Mouse (Mus musculus): ENCODE data around the gene Zfp213. TPM values are rescaled to one million over a fixed set of nuclear protein-coding genes. Genes with fewer than 3 reads are reported as not detected.
"Not testable (repeated sequence)": the region's sequence is repeated elsewhere in the genome, so short reads cannot be mapped to it uniquely, and the experiment has no call there.

Gene Zfp213
- polyA plus RNA-seq, 1 experiment from 2014 or later = 18.2 TPM

GRCm38 (mm10) chr17:23522941-23523732 is 40.9 kb downstream of the Zfp213 start:
- not testable (repeated sequence) for H3K27me3 ChIP-seq; H3K4me2 ChIP-seq; ATAC-seq (ENCODE audit: insufficient number of reproducible peaks, low FRiP score, low TSS enrichment, low read depth); H3K9ac ChIP-seq; H3K27ac ChIP-seq; H3K4me3 ChIP-seq; H3K4me1 ChIP-seq; H3K9me3 ChIP-seq; H3K36me3 ChIP-seq
- 65% methylated on average over 30 of the region's 30 CpGs for WGBS

- Histone ChIP-seq H3K27ac (no peak overlapping the region), H3K4me1 (no peaks in the 10 kb centered on the region), H3K27me3 (no peaks in the 10 kb centered on the region), H3K4me2 (no peak overlapping the region), H3K4me3 (no peak overlapping the region), H3K36me3 (no peaks in the 10 kb centered on the region), H3K9me3 (no peaks in the 10 kb centered on the region), H3K9ac (no peak overlapping the region)
- peak; percentile 67 for ATAC-seq (ENCODE audit: insufficient number of reproducible peaks, low FRiP score, low TSS enrichment, low read depth)
- WGBS = 71% methylated on average over 2 of the region's 2 CpGs
Observed at GRCm38 (mm10) chr17:23518701-23519423, 45.2 kb downstream of the Zfp213 start.

Other genes starting within 250 kb of the Zfp213 start
- not detected in 2 replicates for gene Vmn2r115, start 220.5 kb downstream of the Zfp213 start, polyA plus RNA-seq (2015; fragmentation: Nextera tagmentation; extraction: Ambion mirVana)
- not detected in 2 replicates for gene Vmn2r116, start 179.6 kb downstream of the Zfp213 start, polyA plus RNA-seq (2015; fragmentation: Nextera tagmentation; extraction: Ambion mirVana)
- not detected in 2 replicates for gene Vmn2r117, start 84.5 kb downstream of the Zfp213 start, polyA plus RNA-seq (2015; fragmentation: Nextera tagmentation; extraction: Ambion mirVana)
- 12.4 and 12.9 TPM in 2 replicates for gene Zfp13, start 35.2 kb upstream of the Zfp213 start, polyA plus RNA-seq (2015; fragmentation: Nextera tagmentation; extraction: Ambion mirVana)
- 0.16 and 0.18 TPM in 2 replicates for gene Zscan10, start 36.6 kb upstream of the Zfp213 start, polyA plus RNA-seq (2015; fragmentation: Nextera tagmentation; extraction: Ambion mirVana)
- 0.79 and 0.86 TPM in 2 replicates for gene Mmp25, start 81.0 kb upstream of the Zfp213 start, polyA plus RNA-seq (2015; fragmentation: Nextera tagmentation; extraction: Ambion mirVana)
- 20.8 and 21.3 TPM in 2 replicates for gene Bicdl2, start 96.3 kb upstream of the Zfp213 start, polyA plus RNA-seq (2015; fragmentation: Nextera tagmentation; extraction: Ambion mirVana)
- gene Hcfc1r1, start 109.4 kb upstream of the Zfp213 start, polyA plus RNA-seq (2015; fragmentation: Nextera tagmentation; extraction: Ambion mirVana) = 84.2 and 99.2 TPM in 2 replicates
- 38.8 and 43.2 TPM in 2 replicates for gene Thoc6, start 109.6 kb upstream of the Zfp213 start, polyA plus RNA-seq (2015; fragmentation: Nextera tagmentation; extraction: Ambion mirVana)
- gene Tnfrsf12a, start 113.2 kb upstream of the Zfp213 start, polyA plus RNA-seq (2015; fragmentation: Nextera tagmentation; extraction: Ambion mirVana) = 28.0 and 43.9 TPM in 2 replicates
- gene Cldn6, start 115.0 kb upstream of the Zfp213 start, polyA plus RNA-seq (2015; fragmentation: Nextera tagmentation; extraction: Ambion mirVana) = 7.0 and 10.1 TPM in 2 replicates
- gene Cldn9, start 119.8 kb upstream of the Zfp213 start, polyA plus RNA-seq (2015; fragmentation: Nextera tagmentation; extraction: Ambion mirVana) = 5.1 and 5.8 TPM in 2 replicates
- gene 1520401A03Rik, start 158.5 kb upstream of the Zfp213 start, polyA plus RNA-seq (2015; fragmentation: Nextera tagmentation; extraction: Ambion mirVana) = 2.2 and 2.9 TPM in 2 replicates
- 45.6 and 49.5 TPM in 2 replicates for gene Pkmyt1, start 162.1 kb upstream of the Zfp213 start, polyA plus RNA-seq (2015; fragmentation: Nextera tagmentation; extraction: Ambion mirVana)
- 17.6 and 20.4 TPM in 2 replicates for gene Paqr4, start 176.6 kb upstream of the Zfp213 start, polyA plus RNA-seq (2015; fragmentation: Nextera tagmentation; extraction: Ambion mirVana)
- gene Kremen2, start 181.6 kb upstream of the Zfp213 start, polyA plus RNA-seq (2015; fragmentation: Nextera tagmentation; extraction: Ambion mirVana) = 50.2 and 50.5 TPM in 2 replicates
- gene Flywch1, start 207.4 kb upstream of the Zfp213 start, polyA plus RNA-seq (2015; fragmentation: Nextera tagmentation; extraction: Ambion mirVana) = 65.7 and 69.8 TPM in 2 replicates
- 34.2 and 39.9 TPM in 2 replicates for gene Flywch2, start 221.8 kb upstream of the Zfp213 start, polyA plus RNA-seq (2015; fragmentation: Nextera tagmentation; extraction: Ambion mirVana)
- 425 and 436 TPM in 2 replicates for gene Srrm2, start 226.3 kb upstream of the Zfp213 start, polyA plus RNA-seq (2015; fragmentation: Nextera tagmentation; extraction: Ambion mirVana)

All from limb, embryonic 15.5 days (tissue).